Mouse (Mus musculus): ENCODE measurements around the gene Dpp10. TPM values are rescaled to one million over a fixed set of nuclear protein-coding genes. Genes with fewer than 3 reads are reported as not detected.

Dpp10 gene
- polyA plus RNA-seq (2012; ENCODE audit: insufficient read depth, low replicate concordance), result under 0.01 TPM in 1 of 2 replicates, not detected in the other

DNA sequence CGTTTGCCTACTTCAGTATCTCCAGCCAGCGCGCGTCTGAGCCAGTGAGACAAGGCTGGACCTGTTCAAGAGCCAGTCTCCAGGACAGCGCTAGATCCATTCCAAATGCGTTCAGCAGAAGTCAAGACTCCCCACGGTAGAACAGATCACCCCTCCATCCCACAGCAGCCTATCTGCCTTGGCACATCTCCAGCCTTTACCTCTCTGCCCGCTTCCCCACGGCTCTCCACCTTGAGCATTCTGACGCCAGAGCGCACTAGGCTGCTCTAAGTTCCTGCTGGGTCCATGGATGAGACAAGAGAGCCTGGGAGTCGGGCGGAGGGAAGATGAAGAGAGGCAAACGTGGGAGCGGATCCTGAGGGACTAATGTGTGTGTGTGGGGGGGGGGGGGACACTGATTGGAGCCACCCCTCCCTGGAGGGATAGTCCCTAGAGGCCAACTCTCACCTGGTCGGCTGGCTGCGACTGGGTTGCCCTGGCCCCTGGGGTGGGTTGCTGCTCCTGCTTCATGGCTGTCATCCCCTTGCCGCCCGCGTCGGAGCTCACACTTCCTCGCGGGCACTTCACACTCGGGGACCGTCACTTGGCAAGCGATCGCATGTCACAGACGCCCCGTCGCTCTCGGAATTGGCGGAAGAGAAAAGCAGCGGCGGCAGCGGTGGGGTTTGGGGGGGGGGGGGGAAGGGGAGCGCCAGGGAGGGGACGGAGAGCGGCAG lies at the start of gene Dpp10:
Dpp10 (minus strand) TSS at position 635 of the 716 bp plus-strand sequence.
- peaks cover 3% of the 10 kb centered on the region for H3K4me1 ChIP-seq
- no peaks in the 10 kb centered on the region for H3K36me3 ChIP-seq (replicated peaks; ENCODE audit: low read length)
- peaks cover 30% of the 10 kb centered on the region for H3K27me3 ChIP-seq (replicated peaks)
- H3K9me3 ChIP-seq, result peaks cover 3% of the 10 kb centered on the region; the same call in 1 of the 2 replicates
- TF ChIP-seq GATA1 (IDR thresholded peaks at IDR 0.05; ENCODE audit: borderline replicate concordance, low read length), result no peak
- no peak for TF ChIP-seq FLI1 (IDR thresholded peaks at IDR 0.05; ENCODE audit: low read length)
- H3K4me3 ChIP-seq (replicated peaks), result no peak within 1 kb of the TSS

DNA sequence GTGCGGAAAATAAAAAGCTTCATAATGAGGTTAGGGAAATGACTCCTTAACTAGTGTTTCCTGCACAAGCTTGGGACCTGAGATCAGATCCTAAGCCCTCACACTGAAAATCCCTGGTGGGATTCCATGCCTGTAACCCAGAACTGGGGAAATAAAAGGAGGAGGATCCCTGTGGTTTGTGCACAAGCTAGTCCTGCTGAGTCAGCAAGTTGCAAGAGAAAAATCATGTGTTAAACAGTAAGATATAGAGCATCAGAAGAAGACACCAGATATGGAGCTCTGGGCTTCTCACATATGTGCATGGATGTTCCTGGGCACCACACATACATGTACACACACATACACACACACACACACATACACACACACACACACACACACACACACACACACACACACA lies 3.2 kb upstream of the Dpp10 start:
- Histone ChIP-seq H3K4me1 (peaks cover 3% of the 10 kb centered on the region), H3K36me3 (replicated peaks; ENCODE audit: low read length) (no peaks in the 10 kb centered on the region), H3K9me3 (peaks cover 3% of the 10 kb centered on the region; the same call in 1 of the 2 replicates), H3K4me3 (replicated peaks) (no peak overlapping the region), H3K27me3 (replicated peaks) (peaks cover 30% of the 10 kb centered on the region)
- TF ChIP-seq FLI1 (IDR thresholded peaks at IDR 0.05; ENCODE audit: low read length), result no peak
- no peak for TF ChIP-seq GATA1 (IDR thresholded peaks at IDR 0.05; ENCODE audit: borderline replicate concordance, low read length)

DNA sequence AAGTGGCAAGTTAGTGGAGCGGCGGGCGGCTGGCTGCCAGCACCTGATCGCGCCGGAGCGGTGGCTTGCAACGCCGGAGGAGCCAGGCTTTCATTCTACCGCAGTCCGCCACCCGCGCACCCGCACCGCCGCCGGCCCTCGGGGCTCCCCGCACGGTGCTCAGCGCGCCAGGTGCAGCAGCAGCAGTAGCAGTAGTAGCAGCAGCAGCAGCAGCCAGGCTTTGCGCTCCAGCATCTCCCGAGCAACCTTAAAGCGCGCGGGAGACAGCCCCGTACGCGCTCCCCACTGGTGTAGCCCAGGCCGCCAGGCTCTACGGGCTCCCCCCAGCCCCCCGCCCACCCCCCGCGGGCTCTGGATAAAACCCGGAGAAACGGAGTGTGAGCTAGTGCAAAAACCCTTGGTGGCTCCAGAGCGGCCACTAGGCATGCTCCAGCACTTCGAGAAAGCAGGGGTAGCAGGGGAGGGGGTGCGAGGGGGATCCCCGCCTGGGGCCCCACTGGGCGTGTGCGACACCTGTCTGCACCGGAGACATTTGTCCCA lies 472 bp upstream of the Dpp10 start:
- peaks cover 3% of the 10 kb centered on the region; the same call in 1 of the 2 replicates for H3K9me3 ChIP-seq
- no peaks in the 10 kb centered on the region for H3K36me3 ChIP-seq (replicated peaks; ENCODE audit: low read length)
- H3K4me1 ChIP-seq, result peaks cover 3% of the 10 kb centered on the region
- no peak overlapping the region for H3K4me3 ChIP-seq (replicated peaks)
- TF ChIP-seq GATA1 (IDR thresholded peaks at IDR 0.05; ENCODE audit: borderline replicate concordance, low read length) (no peak), FLI1 (IDR thresholded peaks at IDR 0.05; ENCODE audit: low read length) (no peak)
- peaks cover 30% of the 10 kb centered on the region for H3K27me3 ChIP-seq (replicated peaks)

DNA sequence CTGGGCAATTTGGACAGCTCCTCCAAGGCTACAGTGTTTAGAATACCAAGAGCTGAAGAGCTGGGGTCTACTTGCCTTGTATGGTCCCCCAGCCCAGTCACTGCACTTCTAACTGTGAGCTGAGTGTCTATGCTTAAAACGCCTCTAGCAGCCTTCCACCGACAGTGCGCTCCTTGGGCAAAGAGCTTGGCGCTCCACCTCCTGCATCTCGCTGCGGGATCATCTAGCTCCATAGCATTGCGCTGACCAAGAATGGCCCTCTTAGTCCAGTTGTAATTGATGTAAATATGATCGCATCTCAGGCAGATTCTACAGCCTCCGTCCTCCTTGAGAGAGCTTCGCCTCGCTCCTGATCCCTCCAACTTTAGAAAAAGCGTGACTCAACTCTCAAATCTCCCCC lies 1.2 kb downstream of the Dpp10 start:
- Histone ChIP-seq H3K4me1 (peaks cover 3% of the 10 kb centered on the region), H3K9me3 (peaks cover 3% of the 10 kb centered on the region; the same call in 1 of the 2 replicates), H3K36me3 (replicated peaks; ENCODE audit: low read length) (no peaks in the 10 kb centered on the region), H3K4me3 (replicated peaks) (no peak overlapping the region), H3K27me3 (replicated peaks) (peaks cover 30% of the 10 kb centered on the region)
- TF ChIP-seq GATA1 (IDR thresholded peaks at IDR 0.05; ENCODE audit: borderline replicate concordance, low read length), result no peak
- TF ChIP-seq FLI1 (IDR thresholded peaks at IDR 0.05; ENCODE audit: low read length), result no peak

DNA sequence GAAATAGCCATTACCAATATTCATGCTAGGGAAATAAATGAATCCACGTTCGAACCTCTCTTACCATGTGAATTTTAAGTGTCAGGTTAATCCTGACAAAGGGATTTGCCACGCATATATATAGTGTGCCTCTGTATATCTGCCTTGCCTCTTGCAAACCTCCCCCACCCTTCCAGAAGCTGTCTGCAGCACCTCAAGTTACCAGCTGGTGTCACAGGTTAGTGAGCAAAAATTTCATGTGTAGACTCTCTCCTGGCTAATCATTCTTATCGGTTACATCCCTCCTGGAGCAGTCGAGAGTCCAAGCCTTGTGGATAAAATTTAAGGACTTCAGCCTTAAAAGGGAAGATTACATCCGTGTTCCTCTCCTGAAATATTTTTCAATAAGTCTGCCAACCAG lies 1.9 kb downstream of the Dpp10 start:
- H3K27me3 ChIP-seq (replicated peaks), result peaks cover 30% of the 10 kb centered on the region
- no peak for TF ChIP-seq FLI1 (IDR thresholded peaks at IDR 0.05; ENCODE audit: low read length)
- no peak overlapping the region for H3K4me3 ChIP-seq (replicated peaks)
- peaks cover 3% of the 10 kb centered on the region; the same call in 1 of the 2 replicates for H3K9me3 ChIP-seq
- H3K4me1 ChIP-seq, result peaks cover 3% of the 10 kb centered on the region
- H3K36me3 ChIP-seq (replicated peaks; ENCODE audit: low read length), result no peaks in the 10 kb centered on the region

DNA sequence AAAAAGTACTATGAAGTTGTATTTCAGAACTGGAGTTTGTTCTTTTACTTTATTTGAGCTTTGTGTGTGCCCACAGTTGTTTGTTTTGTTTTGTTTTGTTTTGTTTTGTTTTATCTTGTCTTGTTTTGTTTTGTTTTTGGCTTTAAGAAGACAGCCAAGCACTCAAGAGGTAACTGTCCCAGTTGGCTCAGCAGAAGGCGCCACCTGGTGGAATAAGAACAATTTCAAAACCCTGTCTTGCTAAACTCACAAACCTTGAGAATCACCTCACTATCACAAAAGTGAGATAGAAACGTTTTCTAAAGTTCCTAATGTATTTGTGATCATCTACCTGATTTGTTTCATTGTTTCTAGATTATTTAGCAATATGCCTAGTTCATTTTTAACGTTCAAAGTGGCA lies 3.8 kb downstream of the Dpp10 start:
- Histone ChIP-seq H3K36me3 (replicated peaks; ENCODE audit: low read length) (no peaks in the 10 kb centered on the region), H3K4me1 (peaks cover 3% of the 10 kb centered on the region), H3K27me3 (replicated peaks) (peaks cover 26% of the 10 kb centered on the region), H3K9me3 (peaks cover 3% of the 10 kb centered on the region; the same call in 1 of the 2 replicates), H3K4me3 (replicated peaks) (no peak overlapping the region)
- no peak for TF ChIP-seq GATA1 (IDR thresholded peaks at IDR 0.05; ENCODE audit: borderline replicate concordance, low read length)
- TF ChIP-seq FLI1 (IDR thresholded peaks at IDR 0.05; ENCODE audit: low read length), result no peak

DNA sequence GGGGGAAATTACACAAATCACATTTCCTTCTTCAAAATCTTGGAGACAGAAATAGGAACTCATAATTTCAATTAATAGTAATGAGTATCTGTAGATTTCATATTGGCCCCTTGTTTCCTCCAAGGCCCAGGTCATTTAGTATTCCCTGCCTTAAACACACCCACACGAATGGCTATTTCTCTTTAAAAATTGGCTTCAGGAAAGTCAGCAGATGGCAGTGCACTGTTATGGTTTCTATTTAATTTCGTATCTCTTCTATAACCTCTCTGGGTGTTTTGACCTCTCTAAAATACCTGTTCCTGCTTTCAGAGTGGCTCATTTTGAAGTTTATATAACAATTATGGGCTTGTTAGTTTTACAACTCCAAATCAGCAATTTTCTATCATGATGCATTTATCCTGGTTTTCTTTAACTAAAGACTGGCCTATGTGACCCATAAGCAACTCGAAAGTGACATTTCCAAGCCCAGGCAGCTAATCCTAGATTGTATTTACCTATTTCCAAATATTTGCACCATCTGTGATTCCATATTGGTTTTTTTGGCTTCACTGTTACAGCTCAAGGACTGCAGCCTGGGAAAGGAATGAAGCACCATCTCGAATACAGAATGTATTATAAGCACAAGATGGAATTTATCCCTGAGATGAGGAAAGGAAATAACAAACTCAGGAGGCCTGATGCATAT lies 9.9 kb downstream of the Dpp10 start:
- H3K4me3 ChIP-seq (replicated peaks), result no peak overlapping the region
- H3K27me3 ChIP-seq (replicated peaks), result no peaks in the 10 kb centered on the region
- no peaks in the 10 kb centered on the region for H3K9me3 ChIP-seq
- H3K36me3 ChIP-seq (replicated peaks; ENCODE audit: low read length), result no peaks in the 10 kb centered on the region
- TF ChIP-seq FLI1 (IDR thresholded peaks at IDR 0.05; ENCODE audit: low read length) (no peak), GATA1 (IDR thresholded peaks at IDR 0.05; ENCODE audit: borderline replicate concordance, low read length) (no peak)
- H3K4me1 ChIP-seq, result no peaks in the 10 kb centered on the region

DNA sequence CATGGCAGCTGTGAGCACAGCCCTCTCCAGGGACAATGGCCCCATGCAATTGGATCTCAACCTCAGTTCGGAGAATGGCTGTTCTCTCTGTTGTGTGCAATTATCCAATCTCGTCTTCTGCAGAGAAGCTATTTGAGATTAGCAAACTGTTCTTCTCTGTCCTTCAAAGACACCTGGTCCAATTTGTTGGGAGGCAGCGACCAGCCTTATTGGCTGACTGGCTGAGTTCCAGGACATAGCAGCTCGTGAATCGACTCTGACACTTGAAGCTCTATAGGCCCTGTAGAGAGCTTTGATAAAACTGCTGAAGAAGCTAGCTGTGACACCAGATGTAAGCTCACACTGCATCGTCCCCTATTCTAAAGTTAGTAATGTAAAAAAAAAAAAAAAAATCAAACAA lies 12.7 kb downstream of the Dpp10 start:
- Histone ChIP-seq H3K36me3 (replicated peaks; ENCODE audit: low read length) (no peaks in the 10 kb centered on the region), H3K4me3 (replicated peaks) (no peak overlapping the region), H3K9me3 (no peaks in the 10 kb centered on the region), H3K4me1 (no peaks in the 10 kb centered on the region), H3K27me3 (replicated peaks) (no peaks in the 10 kb centered on the region)
- TF ChIP-seq GATA1 (IDR thresholded peaks at IDR 0.05; ENCODE audit: borderline replicate concordance, low read length), result no peak
- TF ChIP-seq FLI1 (IDR thresholded peaks at IDR 0.05; ENCODE audit: low read length), result no peak

DNA sequence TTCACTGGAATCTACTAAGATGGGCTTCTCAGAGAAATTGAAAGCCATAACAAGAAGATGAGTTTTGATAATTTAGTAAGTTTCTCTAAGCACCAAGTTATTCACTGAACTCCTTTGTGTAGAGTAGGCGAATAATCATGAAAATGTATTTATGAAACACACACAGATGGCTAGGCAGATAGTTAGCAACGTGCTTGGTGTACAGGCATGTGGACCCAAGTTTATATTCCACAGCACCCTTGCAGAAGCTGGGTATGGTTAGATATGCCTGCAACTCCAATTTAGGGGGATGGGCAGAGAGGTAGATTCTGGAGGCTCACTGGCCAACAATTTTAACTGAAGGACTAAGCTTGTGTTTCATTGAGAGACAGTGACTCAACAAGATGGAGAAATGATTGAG lies 13.4 kb downstream of the Dpp10 start:
- no peaks in the 10 kb centered on the region for H3K36me3 ChIP-seq (replicated peaks; ENCODE audit: low read length)
- H3K9me3 ChIP-seq, result no peaks in the 10 kb centered on the region
- TF ChIP-seq GATA1 (IDR thresholded peaks at IDR 0.05; ENCODE audit: borderline replicate concordance, low read length) (no peak), FLI1 (IDR thresholded peaks at IDR 0.05; ENCODE audit: low read length) (no peak)
- H3K4me3 ChIP-seq (replicated peaks), result no peak overlapping the region
- H3K27me3 ChIP-seq (replicated peaks), result no peaks in the 10 kb centered on the region
- no peaks in the 10 kb centered on the region for H3K4me1 ChIP-seq

DNA sequence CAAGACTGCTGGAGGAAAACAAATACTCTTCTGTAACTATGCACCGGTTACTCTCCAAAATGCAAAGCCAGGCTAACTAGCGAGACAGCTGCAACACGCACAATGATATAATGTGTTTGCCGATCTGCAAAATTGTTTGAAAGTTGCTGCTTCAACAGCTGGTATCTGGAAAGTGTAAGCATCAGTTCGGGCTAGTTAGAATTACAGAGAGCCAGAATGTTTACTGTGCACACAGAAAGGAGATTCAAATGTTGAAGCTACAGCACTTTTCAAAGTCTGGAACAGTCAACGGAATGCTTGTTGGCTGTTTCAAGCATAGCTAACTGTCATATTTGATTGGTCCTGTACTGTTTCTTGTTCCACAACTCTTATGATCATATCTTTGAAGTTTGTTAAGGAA lies 42.6 kb downstream of the Dpp10 start:
- H3K36me3 ChIP-seq (replicated peaks; ENCODE audit: low read length), result no peaks in the 10 kb centered on the region
- no peaks in the 10 kb centered on the region for H3K9me3 ChIP-seq
- H3K27me3 ChIP-seq (replicated peaks), result no peaks in the 10 kb centered on the region
- H3K4me1 ChIP-seq, result no peaks in the 10 kb centered on the region
- no peak for TF ChIP-seq FLI1 (IDR thresholded peaks at IDR 0.05; ENCODE audit: low read length)
- no peak overlapping the region for H3K4me3 ChIP-seq (replicated peaks)
